Mouse (Mus musculus) 3134 (cell line): Measurements from ENCODE around the gene Ptp4a2.
A peak's percentile ranks its signal among the peaks of the same experiment; 100 is the strongest.
"Not testable (repeated sequence)": the region's sequence is repeated elsewhere in the genome, so short reads cannot be mapped to it uniquely, and the experiment has no call there.

Source experiments
- DNase-seq: peaks from one replicate; pipeline ENCODE4 v3.0.0-alpha.2; 2011; ENCODE audit warnings: low spot score; ENCODE audit not compliant: insufficient read length; ENCODE audit errors: extremely low read depth

Gene Ptp4a2

GRCm38 (mm10) chr4:129810798-129811604 lies at the start of gene Ptp4a2:
Gene Ptp4a2, plus strand, starts transcription at chr4:129811219.
- DNase-seq = no peak

DNA sequence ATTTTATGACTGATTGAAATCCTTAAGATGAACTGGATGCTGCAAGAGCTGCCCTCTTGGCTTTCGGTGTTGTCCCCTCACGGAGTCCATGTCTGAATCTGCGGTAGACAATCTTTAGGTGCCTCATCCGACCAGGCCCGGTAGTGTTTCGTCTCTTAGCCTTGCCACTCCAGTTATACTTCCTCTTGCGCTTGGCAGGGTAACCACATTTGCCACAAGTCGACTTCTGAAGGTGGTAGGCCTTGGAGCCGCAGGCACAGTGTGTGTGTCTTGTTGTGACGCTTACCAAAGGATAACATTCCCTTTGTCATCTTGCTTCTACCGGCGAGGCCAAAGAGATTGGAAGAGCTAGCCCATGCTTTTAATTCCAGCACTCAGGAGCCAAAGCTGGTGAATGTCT lies 49.4 kb upstream of the Ptp4a2 start:
- no peak for DNase-seq

DNA sequence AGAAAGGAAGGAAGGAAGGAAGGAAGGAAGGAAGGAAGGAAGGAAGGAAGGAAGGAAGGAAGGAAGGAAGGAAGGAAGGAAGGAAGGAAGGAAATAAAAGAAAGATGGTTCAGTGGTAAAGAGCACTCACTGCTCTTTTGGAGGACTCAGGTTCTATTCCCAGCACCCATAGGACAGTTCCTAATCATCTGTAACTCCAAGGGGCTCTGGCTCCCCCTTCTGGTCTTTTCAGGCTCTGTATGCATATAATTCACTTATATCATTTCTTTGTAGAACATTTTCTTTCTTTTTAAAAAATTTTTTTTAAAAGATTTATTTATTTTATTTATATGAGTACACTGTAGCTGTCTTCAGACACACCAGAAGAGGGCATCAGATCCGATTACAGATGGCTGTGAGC lies 48.5 kb upstream of the Ptp4a2 start:
- DNase-seq = not testable (repeated sequence)

GRCm38 (mm10) chr4:129765351-129765750 lies 45.7 kb upstream of the Ptp4a2 start:
- DNase-seq = no peak

DNA sequence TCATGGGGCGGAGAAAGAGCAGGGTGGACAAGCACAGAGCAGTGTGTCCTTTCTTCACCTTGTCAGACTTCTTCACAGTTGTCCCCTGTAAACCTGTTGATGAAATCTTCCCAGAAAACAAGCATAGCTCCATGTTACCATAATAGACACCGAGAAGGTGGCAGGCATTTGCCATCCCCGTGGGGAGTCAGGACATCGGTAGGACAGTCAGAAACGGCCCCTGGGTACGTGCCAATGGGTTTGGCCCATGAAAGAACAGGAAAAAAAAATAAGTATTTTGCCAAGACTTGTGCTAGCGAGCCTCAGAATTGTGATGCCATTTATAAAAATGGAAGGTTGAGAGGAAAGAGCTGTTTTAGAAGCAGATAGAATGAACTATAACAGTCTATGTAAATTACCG lies 43.2 kb upstream of the Ptp4a2 start:
- no peak for DNase-seq

GRCm38 (mm10) chr4:129768742-129769141 lies 42.3 kb upstream of the Ptp4a2 start:
- DNase-seq = not testable (repeated sequence)

DNA sequence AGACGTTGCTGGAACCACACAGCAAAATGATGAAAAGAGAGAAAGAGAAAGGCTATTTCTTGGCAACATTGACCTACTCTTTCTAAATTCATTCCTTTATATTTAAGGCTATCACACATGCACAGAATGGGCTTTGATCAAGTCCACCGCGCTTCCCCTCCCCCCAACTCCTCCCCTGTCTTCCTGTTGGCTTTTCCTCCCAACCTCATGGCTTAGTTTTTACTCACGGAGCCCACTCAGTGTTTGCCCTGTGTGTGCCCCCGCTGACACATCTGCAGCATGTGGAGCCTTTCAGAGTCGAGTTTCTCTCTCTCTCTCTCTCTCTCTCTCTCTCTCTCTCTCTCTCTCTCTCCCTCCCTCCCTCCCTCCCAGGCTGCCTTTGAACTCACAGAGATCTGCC lies 40.4 kb upstream of the Ptp4a2 start:
- DNase-seq = no peak

GRCm38 (mm10) chr4:129771314-129771671 lies 39.7 kb upstream of the Ptp4a2 start:
- no peak for DNase-seq

- DNase-seq = no peak
Observed at GRCm38 (mm10) chr4:129771672-129772521, 39.1 kb upstream of the Ptp4a2 start.

DNA sequence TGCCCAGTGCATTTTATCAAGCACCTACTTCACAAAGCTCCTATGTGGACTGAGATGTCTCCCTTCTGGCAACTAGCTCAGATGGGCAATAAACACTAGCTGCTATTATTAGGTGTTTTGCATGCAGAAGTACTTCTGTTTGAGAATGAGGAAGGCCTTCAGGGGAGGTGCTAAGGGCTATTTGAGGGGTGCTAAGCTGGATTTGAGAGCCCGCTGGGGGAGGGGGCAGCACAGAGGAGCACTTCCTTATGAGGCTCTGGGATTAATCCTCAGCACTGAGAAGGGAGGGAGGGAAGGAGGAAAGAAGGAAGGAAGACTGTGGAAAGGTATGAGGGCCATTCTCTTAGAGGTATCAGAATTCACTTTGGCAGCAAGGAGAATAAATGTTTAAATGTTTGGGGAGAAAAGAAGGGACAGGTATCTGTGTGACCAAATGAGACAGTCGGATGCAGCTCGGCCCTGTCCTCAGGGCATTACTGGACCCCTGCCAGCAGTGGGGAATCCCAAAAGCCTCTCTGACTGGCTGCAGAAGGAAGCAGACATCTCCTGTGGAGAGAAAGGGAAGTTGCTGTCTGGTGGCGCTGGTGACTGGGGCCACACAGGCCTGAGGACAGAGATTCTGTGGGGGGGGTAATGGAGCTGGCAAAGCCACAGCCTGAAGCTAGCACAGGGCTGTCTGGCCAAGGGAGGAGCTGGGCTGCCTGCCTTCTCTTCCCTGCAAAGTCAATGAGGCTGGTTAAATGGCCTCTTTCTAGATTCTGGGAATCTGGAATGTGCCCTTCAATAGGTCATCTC lies 28.9 kb upstream of the Ptp4a2 start:
- no peak for DNase-seq

- no peak for DNase-seq
Observed at GRCm38 (mm10) chr4:129782857-129783331, 28.1 kb upstream of the Ptp4a2 start.

DNA sequence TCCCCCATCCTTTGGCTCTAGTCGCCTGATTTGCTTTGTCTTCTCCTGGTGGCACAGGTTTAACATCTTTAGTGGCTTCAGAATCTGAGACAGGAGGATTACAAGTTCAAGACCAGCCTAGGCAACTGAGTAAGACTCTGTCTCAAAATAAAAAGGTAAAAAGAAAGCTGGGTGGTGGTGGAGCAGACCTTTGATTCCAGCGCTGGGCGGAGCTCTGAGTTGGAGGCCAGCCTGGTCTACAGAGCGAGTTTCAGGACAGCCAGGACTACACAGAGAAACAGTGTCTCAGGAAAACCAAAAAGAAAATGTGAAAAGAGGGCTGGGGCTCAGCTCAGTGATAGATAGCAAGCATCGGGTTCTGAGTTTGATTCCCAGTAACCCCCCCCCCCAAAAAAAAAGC lies 27.5 kb upstream of the Ptp4a2 start:
- no peak for DNase-seq

DNA sequence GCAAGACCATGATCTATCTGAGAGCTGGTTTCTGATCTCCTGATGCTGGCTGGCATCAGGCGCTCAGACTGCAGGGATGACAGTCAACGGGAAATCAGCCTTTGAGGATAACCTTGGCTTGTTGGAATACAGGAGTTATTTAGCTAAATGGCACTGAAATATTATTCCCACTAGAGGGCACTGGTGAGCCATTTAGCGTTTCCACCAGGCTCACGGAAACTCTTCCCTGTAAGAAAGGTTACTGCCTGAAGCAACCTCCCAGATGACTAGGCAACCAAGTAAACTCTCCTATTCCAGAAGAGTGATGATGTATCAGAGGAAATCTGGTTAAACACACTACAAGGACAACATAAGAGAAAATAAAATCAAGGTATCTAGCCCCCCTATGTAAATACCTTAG lies 25.8 kb upstream of the Ptp4a2 start:
- peak; percentile 41 for DNase-seq

- no peak for DNase-seq
Observed at GRCm38 (mm10) chr4:129788693-129789092, 22.3 kb upstream of the Ptp4a2 start.

GRCm38 (mm10) chr4:129789635-129790034 lies 21.4 kb upstream of the Ptp4a2 start:
- DNase-seq = no peak

DNA sequence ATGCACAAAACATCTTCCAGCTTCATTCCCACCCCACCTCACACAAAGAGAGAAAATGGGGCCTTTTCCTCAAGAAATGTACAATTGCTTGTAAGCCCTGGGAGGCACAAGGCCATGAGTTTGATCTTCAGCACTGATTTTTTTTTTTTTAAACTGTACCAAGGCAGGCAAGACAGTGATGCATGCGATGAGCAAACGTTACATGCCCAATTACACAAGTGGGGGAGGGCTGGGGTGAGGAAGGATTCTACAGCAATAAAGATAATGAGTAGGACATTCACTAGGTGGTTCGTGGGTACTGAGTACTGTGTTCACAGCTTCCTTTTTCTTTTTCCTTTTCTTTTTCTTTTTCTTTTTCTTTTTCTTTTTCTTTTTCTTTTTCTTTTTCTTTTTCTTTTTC lies 20.5 kb upstream of the Ptp4a2 start:
- no peak for DNase-seq

- DNase-seq = no peak
Observed at GRCm38 (mm10) chr4:129791399-129791798, 19.6 kb upstream of the Ptp4a2 start.

DNA sequence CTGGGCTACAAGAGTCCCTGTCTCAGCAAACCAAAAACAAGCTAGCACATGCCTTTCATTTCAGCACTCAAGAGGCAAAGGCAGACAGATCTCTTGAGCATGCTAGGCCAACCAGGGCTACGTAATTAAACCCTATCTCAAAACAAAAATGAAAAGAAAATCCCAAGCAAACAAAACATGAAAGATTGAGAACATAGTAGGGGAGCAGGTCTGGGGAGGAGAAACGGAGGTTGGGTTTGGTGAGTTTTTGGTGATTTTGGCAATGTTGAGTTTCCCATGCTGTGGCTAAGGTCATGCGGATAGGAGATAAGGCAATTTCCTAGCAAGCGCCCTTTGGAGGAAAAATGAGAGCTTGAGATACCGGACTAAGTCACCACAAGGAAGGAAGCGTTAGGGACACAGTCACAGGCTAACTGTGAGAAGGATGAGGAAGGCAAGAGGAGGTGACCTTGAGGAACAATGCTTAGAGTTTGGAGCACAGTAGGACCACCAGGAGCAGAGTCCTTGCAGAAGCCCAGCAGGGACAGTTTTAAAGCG lies 18.3 kb upstream of the Ptp4a2 start:
- no peak for DNase-seq

DNA sequence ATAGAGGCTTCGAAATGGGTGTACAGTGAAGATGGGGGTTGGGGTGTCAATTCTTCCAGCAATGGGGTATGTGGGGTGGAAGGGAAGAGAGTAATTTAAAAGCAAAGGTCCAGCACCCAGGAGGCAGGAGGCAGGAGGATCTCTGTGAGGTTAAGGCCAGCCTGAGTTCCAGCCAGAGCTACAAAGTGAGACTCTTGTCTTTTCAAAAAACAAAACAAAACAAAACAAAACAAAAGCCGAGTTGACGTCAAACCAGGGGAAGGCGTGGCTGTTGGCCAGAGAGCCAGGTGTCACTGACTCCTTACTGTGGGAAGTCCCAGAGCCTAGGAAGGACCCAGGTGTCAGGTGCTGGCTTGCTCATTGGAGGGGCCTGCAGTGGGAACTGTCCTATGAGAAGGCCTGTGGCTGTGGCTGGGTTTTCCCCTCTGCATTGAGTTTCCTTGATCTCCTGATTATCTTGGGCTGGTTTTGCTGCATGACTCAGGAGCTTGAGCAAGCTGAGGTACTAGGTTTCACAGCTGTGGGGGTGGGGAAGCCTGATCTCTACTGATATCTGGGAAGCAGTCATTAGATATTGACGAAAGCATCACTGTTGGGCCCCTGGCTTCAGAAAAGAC lies 17.2 kb upstream of the Ptp4a2 start:
- DNase-seq = peak; percentile 52

DNA sequence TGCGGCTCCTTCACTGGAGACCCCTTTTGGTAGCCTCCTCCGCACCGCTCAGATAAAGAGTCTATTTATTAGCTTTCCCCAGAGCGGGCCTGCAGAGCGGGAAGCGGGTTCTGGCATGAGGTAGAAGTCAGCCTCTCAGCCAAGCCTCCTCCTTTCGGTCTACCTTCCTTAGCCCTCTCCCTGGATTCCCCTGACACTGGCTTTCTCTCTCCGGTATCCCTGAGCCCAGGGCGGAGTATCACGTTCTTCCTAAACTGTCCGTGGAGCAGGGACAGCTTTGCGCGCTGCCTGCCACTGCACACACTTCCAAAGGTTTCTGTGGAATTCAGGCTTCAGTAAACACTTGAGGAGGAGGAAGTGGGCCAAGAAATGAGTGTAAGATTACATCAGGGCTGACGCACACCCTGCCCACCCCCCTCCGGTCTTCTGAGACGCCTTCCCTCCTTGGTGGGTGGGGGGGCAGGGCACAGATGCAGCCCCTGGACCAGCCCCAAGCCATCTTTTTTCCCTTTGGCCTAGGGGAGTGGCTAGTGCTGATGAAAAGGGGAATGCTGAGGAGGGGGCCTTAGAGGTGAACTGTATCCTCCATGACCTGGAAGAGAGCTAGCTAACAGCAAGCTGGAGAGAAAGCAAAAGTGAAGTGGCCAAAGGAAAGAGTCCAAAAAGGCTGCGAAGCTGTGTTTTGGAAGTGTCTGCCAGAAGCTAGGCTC lies 15.7 kb upstream of the Ptp4a2 start:
- peak; percentile 58 for DNase-seq
